Mouse (Mus musculus): ENCODE data around the gene Hist1h2bn.
"Not testable (repeated sequence)": the region's sequence is repeated elsewhere in the genome, so short reads cannot be mapped to it uniquely, and the experiment has no call there.

Gene Hist1h2bn

GRCm38 (mm10) chr13:21753524-21754285 lies at the start of gene Hist1h2bn, which contains the start of gene Hist1h2ak:
Hist1h2bn (plus strand) TSS chr13:21754123.
Hist1h2ak (minus strand) TSS chr13:21753827.
- DNase-seq, result peak; percentile 72

DNA sequence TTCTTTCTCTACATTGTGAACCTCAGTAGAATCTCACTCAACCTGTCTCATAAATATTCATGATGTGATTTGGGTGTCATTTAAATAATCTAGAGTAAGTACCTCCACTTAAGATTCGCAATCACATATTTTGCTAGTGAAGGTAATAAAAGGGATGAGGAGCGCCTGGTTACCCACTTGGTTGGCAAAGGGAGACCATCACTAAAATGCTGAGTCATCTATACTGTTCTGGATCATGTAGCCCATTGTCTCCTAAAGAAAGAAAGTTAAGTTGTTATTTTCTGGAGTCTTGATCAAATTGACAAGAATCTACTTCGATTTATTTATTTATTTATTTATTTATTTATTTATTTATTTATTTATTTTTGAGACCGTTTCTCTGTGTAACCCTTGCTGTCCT lies 47.3 kb upstream of the Hist1h2bn start:
- no peak for DNase-seq

GRCm38 (mm10) chr13:21710031-21710711 lies 43.8 kb upstream of the Hist1h2bn start:
- DNase-seq, result peak; percentile 84

DNA sequence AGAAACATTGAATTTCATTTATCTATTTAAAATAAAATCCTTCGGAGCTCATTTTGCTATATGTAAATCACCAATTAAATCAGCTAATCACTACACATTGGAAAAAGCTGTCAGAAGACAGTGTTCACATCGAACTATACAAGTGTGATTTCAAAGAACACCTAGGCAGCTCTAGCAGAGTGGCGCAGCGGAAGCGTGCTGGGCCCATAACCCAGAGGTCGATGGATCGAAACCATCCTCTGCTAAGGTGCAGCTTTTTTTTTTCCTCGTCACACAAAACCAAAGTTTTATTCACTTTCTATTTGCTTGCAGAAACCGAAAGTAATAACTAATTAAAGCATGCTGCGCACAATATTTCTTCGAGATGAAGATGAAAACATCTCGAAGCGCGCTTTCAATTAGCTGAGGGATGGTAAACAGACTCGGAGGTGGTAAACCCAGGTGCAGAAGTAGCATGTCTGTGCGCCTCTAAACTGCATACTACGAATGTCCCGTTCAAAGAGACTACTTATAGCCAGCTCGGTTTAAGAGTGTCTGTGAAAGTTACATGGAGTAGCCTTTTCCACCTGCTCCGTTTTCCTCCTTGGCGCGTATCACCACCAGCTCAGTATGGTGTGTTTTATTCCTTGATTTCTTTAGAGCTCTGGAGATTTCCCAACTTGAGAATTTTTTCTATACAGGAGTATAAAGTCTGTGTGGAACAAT lies 43.0 kb upstream of the Hist1h2bn start:
- peak; percentile 74 for DNase-seq

DNA sequence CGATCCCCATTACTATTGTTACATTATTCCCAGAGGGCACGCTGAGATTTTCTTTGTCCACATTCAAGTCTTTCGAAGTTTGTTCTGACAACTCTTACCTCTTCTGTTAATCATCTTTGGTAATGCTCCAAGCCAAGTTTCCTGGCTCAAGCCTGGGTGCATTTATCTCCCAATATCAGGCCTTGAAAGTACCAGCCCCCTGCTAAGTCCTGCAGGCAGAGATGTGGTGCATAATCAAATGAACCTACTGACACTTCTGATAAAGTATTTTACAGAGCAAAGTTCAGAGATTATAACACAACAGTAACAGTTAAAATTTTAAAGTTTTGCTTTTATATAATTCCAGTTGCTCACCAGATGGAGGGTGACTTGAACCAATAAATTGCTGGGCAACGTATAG lies 42.2 kb upstream of the Hist1h2bn start:
- DNase-seq, result no peak

DNA sequence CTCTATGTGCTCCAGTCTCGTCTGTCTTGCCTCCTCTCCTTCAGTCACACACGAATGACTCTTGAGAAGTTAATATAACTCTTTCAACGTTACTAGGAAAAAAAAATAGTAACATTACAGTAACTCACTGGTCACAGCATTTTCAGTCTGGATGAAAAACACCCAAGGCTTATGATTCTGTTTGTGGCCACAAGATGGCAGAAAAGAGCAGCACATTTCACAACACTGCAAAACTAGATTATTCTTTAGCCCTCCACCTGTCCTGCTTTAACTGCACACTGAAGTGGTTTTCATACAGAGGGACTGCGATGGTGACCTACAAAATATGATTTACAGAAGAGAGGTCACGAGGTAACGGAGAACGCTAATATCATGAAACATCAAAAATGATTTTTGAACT lies 39.2 kb upstream of the Hist1h2bn start:
- DNase-seq, result peak; percentile 55

- DNase-seq, result no peak
Observed at GRCm38 (mm10) chr13:21715131-21715863, 38.6 kb upstream of the Hist1h2bn start.

GRCm38 (mm10) chr13:21715864-21716539 lies 37.9 kb upstream of the Hist1h2bn start, which contains the start of the genes Hist1h2bl and Hist1h2ai:
Hist1h2bl (minus strand) TSS chr13:21716143.
Hist1h2ai (plus strand) TSS chr13:21716422.
- DNase-seq, result peak; percentile 88

- DNase-seq, result not testable (repeated sequence)
Observed at GRCm38 (mm10) chr13:21716540-21717391, 37.2 kb upstream of the Hist1h2bn start.

- DNase-seq, result peak; percentile 81
Observed at GRCm38 (mm10) chr13:21717397-21718357, 36.2 kb upstream of the Hist1h2bn start, which contains the start of gene Hist1h3h. Hist1h3h (plus strand) TSS chr13:21717659.

- no peak for DNase-seq
Observed at GRCm38 (mm10) chr13:21718381-21719080, 35.4 kb upstream of the Hist1h2bn start.

GRCm38 (mm10) chr13:21721107-21721756 lies 32.7 kb upstream of the Hist1h2bn start:
- DNase-seq, result not testable (repeated sequence)

DNA sequence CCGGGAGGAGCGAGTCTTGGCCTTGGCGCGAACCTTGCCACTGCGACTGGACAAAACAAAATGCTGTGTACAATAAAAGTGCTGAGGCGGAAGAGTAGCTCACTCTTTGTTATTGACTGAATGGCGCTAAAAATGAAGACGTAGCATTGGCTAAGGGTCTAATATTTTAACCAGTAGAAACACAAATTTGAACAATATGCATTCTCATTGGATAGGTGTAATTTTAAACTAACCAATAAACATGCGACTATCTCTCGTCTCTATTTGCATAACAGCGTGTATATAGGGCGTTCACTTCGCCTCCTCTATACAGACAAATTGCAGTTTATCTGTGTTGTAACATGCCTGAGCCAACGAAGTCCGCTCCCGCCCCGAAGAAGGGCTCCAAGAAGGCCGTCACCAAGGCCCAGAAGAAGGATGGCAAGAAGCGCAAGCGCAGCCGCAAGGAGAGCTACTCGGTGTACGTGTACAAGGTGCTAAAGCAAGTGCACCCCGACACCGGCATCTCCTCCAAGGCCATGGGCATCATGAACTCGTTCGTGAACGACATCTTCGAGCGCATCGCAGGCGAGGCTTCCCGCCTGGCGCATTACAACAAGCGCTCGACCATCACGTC lies 32.1 kb upstream of the Hist1h2bn start, which contains the start of gene Hist1h2bm:
Gene Hist1h2bm, plus strand, starts transcription at position 288 of the 616 bp plus-strand sequence.
- peak; percentile 67 for DNase-seq

DNA sequence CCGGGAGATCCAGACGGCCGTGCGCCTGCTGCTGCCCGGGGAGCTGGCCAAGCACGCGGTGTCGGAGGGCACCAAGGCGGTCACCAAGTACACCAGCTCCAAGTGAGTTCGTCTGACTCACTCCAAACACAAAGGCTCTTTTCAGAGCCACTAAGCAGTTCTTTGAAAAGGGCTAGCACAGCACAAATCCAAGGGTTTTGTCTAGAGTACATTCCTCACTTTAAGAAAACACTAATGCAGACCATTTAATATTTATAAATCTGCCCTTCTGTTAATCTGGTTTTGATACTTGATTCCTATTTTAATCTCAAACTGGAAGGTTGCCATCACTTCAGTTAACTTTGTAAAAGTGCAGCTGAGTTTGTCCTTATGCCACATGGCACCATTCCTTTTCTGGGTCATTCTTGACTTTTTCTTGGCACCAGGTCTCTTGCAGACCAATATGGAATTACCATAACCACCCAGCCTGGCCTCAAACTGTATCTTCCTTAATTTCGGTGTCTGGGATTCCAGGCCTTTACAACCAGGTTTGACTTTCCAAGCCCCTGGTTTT lies 31.5 kb upstream of the Hist1h2bn start:
- no peak for DNase-seq

- no peak for DNase-seq
Observed at GRCm38 (mm10) chr13:21722993-21723836, 30.7 kb upstream of the Hist1h2bn start.

DNA sequence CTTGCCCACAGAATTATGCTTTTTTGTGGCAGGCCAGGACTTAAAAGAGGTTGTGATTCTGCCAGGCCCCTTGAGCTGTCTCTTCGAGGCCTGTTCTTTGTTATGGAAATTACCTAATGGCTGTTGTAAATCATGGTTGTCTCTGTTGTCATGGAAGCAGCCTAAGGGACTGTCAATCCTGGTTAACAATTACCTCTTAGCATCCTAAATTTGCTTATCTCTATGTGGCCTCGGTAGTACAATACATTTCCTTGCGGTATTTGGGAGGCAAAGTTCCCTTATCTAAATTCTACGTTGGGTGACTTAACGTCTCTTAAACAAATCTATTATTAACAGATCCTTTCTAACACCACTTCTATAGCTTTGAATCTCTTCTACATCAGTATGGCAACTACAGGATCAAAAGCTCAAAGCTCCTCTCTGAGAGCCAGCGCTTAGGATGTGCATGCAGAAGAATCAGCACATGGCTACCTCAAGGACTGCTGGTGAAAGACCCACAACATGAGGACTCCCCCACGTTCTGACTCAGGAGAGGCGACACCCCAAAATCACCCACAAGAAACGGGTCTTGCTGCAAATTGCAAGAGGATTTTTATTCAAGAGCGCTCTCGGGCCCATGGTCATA lies 25.9 kb upstream of the Hist1h2bn start:
- no peak for DNase-seq

Data from cerebellum, adult 11-12 months (tissue).